Mouse (Mus musculus) yolk sac, embryonic 10.5 days (tissue): ENCODE results near the gene Fgd2.
"Not testable (repeated sequence)": the region's sequence is repeated elsewhere in the genome, so short reads cannot be mapped to it uniquely, and the experiment has no call there.

ENCODE experiments used
- DNase-seq: peaks from one replicate; pipeline ENCODE4 v3.0.0-alpha.2; 2017; ENCODE audit warnings: low spot score

Gene Fgd2

DNA sequence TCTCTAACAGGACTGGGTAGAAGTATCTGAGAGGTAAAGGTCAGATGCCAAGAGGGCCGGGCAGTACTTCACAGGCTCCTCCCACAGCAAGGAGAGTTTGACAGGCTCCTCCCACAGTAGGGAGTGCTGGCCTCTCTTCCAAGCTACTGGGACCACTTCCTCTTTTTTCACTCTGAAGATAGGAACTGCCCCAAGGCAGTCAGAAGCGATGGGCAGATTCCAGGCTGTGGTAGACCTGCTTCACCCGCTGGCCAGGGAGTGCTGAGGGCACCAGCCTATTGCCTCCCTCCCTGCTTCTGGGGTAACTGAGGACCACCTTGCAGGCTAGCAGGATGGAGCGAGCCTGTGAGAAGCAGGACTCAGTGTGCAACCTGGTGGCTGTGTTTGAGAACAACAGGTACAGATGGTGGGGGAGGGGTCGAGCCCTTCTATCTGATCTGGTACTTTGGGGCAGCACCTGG is at the start of gene Fgd2:
TSS of gene Fgd2 (plus strand) at position 154 of the 461 bp plus-strand sequence.
- DNase-seq = no peak

DNA sequence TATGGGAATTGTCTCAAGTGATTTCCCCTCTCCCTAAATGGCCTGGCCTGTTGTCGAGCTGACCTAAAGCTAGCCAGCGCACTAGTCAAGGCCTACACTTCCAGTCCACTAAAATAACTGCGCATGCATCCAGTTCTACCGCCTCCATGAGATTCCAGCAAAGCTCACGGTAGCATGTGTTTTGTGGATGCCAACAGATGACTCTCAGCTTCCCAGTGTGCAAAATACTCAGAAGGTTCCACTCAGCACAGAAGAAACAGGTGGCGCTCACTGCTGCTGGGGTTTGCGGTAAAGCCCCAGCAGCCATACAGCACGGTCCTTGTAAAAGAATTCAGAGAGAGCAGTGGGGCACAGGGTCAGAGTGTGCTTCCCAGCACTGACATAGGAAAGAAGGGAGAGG is 49.1 kb upstream of the Fgd2 start:
- no peak for DNase-seq

DNA sequence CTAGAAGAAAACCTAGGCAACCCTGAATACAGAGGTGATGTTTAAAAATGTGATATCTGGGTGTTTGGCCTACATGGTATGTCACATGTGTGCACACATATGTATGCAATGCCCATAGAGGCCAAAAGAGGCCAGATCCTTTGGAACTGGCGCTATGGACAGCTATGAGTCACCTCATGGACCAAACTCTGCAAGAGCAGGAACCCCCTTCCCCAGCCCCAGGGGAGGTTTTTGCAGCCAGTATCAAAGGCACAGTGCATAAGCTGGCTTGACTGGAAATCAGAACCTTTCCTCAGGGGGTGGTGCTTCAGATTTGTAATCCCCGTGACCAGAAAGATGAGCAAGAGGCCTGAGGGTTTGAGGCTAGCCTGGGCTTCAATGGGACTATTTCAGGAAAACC is 48.6 kb upstream of the Fgd2 start:
- no peak for DNase-seq

DNA sequence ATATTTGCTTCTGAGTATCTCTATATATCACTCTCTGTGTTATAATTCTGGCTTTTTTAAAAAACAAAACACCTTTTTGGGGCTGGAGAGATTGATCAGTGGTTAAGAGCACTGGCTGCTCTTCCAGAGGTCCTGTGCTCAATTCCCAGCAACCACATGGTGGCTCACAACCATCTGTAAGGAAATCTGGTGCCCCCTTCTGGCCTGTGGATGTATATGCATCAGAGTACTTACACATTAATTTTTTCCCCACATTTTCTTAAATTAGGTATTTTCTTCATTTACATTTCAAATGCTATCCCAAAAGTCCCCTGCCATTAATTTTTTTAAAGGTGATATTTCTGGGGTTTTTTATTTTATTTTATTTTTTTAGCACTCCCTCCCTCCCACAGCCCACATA is 47.4 kb upstream of the Fgd2 start:
- DNase-seq = no peak

DNA sequence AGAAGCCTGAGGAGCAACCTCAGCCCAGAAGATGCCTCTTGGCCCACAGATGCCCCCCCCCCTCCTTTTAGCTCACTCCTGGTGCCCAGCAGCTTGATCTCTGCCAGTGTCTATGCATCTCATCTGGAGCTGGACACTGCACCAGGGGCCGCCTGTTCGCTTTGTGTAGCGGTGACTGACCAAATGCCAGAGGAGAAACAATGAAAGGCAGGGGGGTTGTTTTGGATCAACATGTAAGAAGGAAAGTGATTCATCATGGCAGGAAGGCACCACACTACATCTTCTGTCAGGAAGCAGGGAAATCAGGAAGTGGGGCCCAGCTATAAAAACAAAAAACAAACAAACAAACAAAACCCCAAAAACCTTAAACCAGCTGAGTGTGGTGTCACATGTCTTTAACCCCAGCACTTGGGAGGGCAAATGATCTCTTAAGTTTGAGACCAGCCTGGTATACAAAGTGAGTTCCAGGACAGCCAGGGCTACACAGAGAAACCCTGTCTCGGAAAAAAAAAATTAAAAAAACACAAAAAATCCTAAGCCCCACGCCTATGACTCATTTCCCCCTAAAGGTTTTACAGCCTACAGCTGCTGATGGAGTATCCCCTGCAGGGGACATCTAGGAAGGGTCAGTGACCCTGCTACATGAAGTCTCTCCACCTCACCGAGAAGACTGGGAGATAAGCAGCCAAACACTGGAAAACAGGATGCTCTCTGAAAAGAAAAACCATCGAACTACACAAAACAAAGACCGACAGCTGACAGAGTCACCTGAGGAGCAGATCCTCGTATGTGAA is 44.8 kb upstream of the Fgd2 start:
- DNase-seq = no peak

DNA sequence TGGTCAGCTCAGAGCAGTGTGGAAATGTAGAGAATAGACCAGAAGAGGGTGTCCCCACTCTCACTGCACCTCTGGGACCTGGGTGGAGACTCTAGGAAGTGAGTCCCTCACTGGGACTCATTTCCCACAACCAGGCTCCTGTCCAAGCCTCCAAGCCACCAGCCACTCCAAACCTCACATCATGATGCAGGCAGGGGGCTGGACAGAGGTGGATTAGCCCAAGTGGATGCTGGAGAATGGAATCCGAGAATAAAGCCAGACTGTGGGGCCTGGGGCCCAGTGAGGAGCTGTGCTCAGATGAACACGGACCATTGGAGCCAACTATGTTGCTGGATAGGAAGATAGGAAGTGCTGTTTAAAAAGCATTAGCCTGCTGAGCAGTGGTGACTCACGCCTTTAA is 43.8 kb upstream of the Fgd2 start:
- no peak for DNase-seq

DNA sequence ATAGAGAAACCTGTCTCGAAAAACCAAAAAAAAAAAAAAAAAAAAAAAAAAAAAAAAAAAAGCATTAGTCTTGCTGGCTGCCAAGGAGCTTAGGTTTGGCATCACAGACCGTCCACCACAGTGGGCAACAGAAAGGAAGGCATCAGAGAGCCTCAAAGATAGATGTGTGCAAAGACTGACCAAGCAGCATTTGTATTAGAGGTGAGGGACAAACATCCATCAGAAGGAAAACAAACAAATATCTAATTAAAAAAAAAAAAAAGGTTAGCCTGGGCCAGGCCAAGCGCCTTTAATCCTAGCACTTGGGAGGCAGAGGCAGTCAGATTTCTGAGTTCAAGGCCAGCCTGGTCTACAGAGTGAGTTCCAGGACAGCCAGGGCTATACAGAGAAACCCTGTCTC is 43.3 kb upstream of the Fgd2 start, which contains the start of gene Pi16:
TSS of gene Pi16 (plus strand) at position 301 of the 400 bp plus-strand sequence.
- not testable (repeated sequence) for DNase-seq

DNA sequence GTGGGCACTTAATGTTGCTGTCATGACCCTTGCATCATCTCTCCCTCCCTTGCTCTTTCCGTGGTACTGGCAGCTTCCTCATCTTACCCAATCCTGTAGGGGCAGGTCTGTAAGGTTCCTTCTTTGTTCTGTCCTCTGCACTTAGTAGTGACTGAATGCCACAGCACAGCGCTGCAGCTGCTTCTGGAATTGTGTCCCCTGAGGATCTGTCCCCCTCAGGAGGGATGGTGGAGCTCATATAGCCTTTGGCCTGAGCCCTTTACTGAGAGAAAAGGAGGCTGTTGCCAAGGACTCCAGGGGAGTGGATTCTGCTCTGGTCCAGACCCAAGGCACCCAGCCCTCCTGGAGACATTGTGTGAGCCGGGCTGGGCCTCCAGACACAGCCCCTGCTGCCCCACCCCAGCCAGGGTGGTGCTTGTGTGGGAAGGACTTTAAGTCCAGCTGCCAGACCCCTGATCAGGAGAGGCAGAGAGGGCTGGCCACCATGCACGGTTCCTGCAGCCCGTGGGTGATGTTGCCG is 41.9 kb upstream of the Fgd2 start:
- DNase-seq = no peak

DNA sequence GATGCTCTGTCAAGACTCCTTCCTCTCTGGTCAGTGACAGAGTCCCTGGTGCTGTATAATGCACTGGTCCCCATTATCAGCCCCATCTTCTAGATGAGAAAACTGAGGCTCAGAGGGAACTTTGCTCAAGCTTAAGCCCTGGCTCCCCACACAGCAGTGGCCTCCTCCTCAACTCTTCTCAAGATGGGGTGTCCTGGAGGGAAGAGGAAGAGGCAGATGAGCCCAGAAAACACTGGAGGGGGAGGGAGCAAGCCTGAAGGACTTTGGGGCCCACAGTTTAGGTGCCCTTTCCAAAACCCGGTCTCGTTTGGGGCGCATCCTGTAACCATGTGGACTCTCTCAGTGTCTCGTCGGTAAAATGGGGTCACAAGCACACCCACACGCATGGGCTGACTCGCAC is 41.2 kb upstream of the Fgd2 start:
- DNase-seq = no peak

DNA sequence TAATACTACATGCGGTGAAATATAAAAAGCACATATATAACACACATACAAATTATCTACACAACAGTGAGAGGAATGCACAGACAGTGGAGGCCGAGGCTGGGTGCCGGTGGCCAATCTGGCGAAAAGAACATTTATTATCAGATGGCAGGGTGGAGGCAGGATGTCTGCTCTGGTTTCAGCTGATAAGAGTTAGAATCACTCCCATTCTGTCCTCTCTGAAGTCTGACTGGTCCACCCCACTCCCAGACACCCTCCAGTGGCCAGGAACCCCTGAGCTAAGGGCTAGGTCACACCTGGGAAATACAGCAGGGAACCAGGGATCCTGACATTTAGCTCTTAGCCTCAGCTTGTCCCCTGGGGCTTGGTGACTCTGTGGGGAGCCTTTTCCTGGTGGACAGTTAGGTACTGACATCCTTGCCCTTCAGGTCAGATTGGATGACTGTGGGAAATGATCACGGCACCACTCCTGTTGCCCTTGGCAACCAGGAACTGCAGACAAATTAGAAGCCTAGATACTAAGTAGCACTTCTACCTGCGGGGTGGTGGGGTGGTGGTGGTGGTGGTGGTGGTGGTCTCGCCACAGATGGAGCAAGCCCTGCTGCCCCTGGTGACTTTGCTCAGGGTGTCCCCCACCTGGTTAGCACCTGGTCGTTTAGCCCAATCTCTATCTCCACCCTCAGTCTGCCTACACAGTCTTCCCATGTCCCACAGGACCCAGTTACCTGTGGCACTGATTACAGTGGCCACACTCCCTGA is 40.7 kb upstream of the Fgd2 start:
- no peak for DNase-seq

DNA sequence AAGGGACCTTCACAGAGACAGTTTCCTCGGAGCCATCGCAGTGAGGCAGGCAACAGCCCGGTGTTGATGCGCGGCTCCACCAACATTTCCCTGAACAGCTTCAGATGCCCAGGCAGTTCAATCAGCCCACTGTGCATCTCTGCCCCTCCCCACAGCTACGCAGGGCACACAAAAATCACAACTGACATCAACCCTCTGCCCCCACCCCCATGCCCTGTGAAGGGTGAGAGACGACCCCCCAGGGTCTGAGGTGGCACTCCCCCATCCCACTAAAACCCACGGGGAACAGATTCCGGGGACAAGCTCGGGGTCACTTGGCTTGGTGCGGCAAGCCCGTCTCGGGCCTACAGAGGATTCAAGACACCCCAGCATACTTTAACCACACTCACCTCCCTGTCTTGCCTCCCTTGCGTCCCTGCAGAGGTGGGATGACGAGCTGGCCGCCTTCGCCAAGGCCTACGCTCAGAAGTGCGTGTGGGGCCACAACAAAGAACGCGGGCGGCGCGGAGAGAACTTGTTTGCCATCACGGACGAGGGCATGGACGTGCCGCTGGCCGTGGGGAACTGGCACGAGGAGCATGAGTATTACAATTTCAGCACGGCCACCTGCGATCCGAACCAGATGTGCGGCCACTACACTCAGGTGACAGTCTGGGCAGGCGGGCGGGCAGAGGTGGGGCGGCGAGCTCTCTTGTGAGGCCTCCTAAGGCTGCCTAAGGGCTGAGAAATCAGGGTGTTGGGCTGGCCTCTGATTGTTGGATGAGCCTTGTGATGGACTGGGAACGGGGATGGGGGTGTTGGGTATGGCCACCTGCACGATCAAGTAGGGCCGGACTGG is 38.7 kb upstream of the Fgd2 start:
- DNase-seq = no peak

DNA sequence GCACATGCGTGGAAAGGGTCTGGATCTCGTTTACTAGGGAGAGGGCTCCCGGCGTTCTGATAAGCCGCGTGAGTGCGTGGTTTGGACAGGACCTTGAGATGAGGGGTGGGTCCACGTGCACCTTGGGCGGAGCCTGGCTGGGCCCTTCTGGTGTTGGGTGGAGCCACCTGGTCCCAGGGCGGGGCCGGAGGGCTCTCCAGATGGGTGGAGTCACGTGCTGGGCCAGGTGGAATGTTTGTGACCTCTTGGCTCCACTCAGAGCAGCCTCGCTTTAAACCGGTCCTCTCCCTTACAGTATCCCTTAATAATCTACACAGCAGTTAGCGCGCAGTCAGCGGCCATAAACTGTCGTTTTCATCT is 38.1 kb upstream of the Fgd2 start:
- DNase-seq = peak; percentile 75

DNA sequence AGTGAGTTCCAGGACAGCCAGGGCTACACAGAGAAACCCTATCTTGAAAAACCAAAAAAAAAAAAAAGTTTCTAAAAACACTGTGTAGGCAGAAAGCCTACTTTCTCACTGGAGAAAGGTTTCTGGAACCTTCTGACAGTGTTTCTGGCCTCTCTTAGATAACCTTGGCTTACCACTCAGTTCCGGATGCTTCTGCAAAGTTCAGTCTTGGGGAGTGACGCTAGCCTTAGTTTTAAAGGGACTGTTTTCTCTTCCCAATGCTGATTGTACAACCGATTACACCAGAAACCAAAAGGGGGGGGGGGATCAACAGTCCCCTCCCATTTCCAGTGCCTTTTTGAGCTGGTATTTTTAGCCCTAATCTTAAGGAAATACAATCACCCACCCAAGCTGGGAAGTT is 37.1 kb upstream of the Fgd2 start:
- no peak for DNase-seq

DNA sequence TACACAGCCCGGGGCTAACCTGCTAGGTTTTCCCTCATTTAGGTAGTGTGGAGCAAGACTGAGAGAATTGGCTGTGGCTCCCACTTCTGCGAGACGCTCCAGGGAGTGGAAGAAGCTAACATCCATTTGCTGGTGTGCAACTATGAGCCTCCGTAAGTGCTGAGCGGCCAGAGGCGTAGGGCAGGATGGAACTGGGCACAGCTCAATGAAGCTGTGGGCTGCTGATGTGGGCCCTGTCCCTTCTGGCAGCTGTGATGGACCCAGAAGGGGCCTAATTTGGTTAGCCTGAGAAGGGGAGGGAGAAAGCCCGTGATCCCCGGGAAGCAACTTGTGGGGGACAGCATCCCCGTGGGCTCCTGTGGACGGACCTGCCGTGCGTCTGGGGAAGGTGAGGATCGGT is 34.9 kb upstream of the Fgd2 start:
- DNase-seq = no peak

DNA sequence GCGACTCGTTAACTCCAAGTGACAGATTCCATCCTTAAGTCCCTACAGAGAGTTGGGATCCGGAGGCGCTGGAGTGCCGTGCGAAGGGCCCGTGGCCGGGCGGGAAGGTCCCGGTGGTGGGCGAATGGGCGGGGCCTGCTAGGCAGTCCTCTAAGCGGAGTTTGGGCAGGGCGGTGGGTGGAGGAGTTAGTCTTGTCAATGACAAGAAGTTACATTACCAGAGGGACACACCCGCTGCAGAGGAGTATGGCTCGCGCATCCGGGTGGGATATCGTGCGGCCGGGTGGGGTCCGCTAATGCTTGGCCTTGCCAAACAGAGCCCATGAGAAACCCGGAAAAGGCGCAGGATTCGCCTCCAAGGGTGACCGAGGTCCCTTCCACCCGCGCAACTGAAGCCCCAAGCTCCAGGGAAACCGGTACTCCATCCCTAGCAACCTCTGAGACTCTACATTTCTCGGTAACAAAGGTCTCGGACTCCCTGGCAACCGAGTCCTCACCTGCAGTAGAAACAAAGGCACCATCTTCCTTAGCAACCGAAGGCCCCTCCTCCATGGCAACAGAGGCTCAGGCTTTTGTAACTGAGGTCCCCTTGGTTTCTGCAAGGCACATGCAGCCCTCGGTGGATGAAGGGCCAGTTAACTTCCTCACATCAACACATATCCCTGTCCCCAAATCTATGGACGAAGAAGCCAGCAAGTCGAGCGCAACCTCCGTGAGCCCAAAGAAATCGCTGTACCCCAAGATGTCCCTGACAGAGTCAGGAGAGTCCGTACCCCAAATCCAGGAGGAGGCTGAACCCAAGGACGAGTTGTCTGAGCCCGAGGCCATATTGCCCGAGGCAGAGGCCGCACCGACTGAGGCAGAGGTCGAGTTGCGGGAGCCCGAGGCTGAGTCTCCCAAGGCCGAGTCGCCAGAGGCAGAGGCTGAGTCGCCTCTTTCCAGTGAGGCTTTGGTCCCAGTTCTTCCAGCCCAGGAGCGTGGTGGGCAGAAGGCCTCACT is 33.9 kb upstream of the Fgd2 start:
- DNase-seq = no peak

DNA sequence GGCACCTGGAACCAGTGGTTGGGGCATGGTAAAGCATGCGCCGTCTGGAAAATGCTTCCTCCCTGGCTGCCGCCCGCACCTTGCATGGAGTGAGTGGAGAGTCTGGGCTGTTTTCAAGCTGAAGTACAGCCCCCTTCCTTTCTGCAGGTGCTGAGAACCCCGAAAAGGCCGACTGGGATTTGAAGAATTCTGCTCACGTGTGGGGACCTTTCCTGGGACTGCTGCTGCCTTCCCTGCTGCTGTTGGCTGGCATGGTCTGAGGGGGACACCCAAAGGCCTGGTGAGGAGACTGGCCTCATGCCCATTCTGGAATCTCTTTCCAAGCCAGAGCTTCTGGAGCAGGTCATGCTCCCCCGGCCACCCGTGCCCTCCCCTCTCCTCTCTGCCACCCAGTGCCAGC is 33.0 kb upstream of the Fgd2 start:
- DNase-seq = no peak

DNA sequence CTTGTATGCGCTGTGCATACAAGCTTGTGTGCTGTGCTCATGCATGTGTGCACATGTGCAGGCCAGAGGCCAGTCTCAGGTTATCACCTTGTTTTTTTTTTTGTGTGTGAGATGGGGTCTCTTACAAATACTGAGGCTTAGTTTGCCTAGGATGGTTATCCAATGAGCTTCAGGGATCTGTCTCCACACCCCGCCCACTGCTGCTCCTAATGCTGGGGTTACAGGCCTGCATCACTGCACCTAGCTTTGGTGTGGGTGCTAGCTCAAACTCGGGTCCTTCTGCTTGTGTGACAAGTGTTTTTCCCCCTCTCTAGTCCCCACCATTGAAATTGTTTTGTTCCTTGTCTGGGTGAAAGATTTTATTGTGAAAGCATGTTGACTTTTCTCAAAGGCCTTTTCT is 30.5 kb upstream of the Fgd2 start:
- DNase-seq = no peak

DNA sequence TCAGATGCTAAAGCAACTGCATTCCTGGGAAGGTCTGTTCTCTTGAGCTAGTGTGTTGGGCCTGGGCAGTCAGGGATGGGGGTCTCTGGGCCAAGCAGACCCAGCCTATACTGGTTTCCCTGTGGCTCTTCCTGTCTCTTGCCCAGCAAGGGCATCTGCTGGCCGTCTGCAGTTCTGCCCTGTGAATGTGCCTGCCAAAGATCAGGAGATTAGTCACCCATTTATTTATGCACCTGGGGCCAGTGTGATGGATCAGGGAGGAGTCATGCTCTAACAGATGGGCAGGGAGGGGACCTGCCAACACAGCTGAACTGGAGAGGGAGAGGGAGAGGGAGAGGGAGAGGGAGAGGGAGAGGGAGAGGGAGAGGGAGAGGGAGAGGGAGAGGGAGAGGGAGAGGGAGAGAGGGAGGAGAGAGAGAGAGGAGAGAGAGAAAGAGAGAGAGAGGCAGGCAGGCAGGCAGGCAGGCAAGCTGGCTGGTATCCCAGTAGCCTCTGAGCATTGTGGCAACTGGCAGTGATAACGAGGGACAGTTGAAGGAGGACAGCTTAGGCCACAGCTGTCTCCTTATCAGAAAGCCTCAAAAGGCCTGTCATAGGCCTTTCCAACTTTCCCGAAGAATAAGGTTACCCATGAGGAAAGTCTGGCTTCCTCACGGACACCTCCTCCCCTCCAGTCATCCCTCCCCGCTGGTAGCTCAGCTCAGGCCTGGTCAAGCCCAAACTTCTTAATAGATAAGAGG is 29.9 kb upstream of the Fgd2 start:
- DNase-seq = no peak

DNA sequence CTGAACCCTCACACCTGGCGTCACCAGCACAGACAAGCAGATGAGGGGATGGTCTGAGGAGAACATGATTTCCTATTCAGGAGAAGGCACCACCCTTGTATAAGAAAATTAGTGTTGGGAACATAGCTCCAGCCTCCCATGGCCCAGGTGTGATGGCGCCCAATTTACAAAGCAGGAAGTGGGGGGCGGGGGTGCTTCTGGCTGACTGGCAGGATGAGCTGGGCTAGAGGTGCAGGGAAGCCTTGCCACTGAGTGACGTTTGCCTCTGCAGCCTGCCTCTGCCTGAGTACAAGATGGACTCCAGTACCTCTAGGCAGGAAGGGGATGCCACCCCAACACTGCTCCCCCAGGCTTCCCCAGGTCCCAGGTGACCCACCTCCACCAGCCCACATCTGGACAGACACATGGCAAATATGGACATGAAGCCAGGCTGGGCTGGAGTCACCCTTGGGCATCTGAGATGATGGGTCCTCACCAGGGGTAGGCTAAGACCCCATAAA is 28.5 kb upstream of the Fgd2 start:
- no peak for DNase-seq
